Mouse (Mus musculus): ENCODE measurements around the gene Spint1.

DNA sequence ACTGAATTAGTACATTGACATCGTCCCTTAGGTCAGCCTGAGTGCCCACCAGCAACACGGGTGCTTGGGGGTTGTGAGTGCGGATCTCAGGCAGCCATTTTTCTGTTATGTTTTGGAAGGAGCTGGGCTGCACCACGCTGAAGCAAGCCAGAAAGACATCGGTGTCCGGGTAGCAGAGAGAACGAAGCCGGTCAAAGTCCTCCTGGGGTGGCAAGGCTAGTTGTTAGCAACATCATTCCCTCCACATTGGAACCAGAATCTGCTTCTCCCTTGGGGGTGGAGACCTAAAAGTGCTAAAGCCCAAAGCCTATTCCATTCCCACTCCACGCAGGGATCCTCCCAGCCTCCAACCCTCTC is 33.1 kb downstream of the Spint1 start:
- no peak for TF ChIP-seq CTCF (IDR thresholded peaks at IDR 0.05)
- TF ChIP-seq EP300 (IDR thresholded peaks at IDR 0.05) = no peak

Data from lung, postnatal 0 days (tissue).